Mouse (Mus musculus): ENCODE measurements around the gene Amz2. TPM values are rescaled to one million over a fixed set of nuclear protein-coding genes. Genes with fewer than 3 reads are reported as not detected.
A peak's percentile ranks its signal among the peaks of the same experiment; 100 is the strongest.

The Amz2 gene
- total and polyA plus RNA-seq, 3 experiments, result 17.3 to 127 (median 114) TPM

DNA sequence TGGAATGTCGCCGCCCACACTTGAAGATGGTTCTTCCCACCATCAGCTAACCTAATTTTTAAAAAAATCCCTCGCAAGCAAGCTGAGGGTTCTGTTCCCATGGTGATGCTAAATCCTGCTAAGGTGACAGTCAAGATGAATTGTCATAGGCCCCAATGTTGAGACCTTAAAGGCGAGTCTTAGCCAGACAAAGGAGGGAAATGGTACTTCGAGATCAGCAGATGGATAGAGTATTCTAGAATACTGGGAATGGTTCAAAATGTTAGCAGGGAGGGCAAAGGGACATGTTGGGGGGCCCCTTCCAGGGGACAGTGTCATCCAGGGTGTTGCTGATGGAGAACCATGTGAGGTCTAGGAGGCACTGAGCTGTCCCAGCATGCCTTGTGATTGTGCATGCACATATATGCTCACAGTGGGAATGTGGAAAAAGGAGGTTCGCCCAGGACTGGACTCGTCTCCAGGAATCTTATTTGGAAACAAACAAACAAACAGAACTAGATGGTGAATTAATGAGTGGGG is 70.8 kb downstream of the Amz2 start:
- Histone ChIP-seq H3K4me1 (ENCODE audit: insufficient read depth, low read depth, low read length) (peaks cover 84% of the 10 kb centered on the region), H3K9me3 (replicated peaks) (no peaks in the 10 kb centered on the region), H3K4me3 (ENCODE audit: low read depth, low read length) (peak overlapping the region; percentile 67; the same call in 1 of the 2 replicates), H3K27me3 (ENCODE audit: insufficient read depth, low read length) (no peaks in the 10 kb centered on the region), H3K36me3 (replicated peaks) (peaks cover 22% of the 10 kb centered on the region)
- TF ChIP-seq CTCF (IDR thresholded peaks at IDR 0.05; ENCODE audit: low read depth, low read length), result no peak
- no peak for TF ChIP-seq POLR2AphosphoS5 (IDR thresholded peaks at IDR 0.05; ENCODE audit: insufficient replicate concordance, low read depth, low read length)
- no peak for TF ChIP-seq GATA1 (IDR thresholded peaks at IDR 0.05; ENCODE audit: borderline replicate concordance, low read length)
- no peak for TF ChIP-seq GATA2 (IDR thresholded peaks at IDR 0.05; ENCODE audit: borderline replicate concordance, low read depth, low read length)
- TF ChIP-seq TAL1 (conservative IDR thresholded peaks at IDR 0.05; ENCODE audit: low read depth, low read length), result no peak
- ATAC-seq (ENCODE audit: extremely low read depth, insufficient number of reproducible peaks, low FRiP score, poor library complexity, severe bottlenecking) (no peak), DNase-seq (ENCODE audit: low spot score) (no peak)

GRCm38 (mm10) chr11:109496996-109497714 is 71.4 kb downstream of the Amz2 start:
- Histone ChIP-seq H3K36me3 (replicated peaks) (peaks cover 18% of the 10 kb centered on the region), H3K27me3 (ENCODE audit: insufficient read depth, low read length) (no peaks in the 10 kb centered on the region), H3K4me1 (ENCODE audit: insufficient read depth, low read depth, low read length) (peaks cover 84% of the 10 kb centered on the region), H3K4me3 (ENCODE audit: low read depth, low read length) (peak overlapping the region; percentile 67; the same call in 1 of the 2 replicates), H3K9me3 (replicated peaks) (no peaks in the 10 kb centered on the region)
- ATAC-seq (ENCODE audit: extremely low read depth, insufficient number of reproducible peaks, low FRiP score, poor library complexity, severe bottlenecking) (no peak), DNase-seq (ENCODE audit: low spot score) (peak; percentile 19)
- TF ChIP-seq GATA2 (IDR thresholded peaks at IDR 0.05; ENCODE audit: borderline replicate concordance, low read depth, low read length), result no peak
- TF ChIP-seq POLR2AphosphoS5 (IDR thresholded peaks at IDR 0.05; ENCODE audit: insufficient replicate concordance, low read depth, low read length), result no peak
- TF ChIP-seq CTCF (IDR thresholded peaks at IDR 0.05; ENCODE audit: low read depth, low read length), result no peak

DNA sequence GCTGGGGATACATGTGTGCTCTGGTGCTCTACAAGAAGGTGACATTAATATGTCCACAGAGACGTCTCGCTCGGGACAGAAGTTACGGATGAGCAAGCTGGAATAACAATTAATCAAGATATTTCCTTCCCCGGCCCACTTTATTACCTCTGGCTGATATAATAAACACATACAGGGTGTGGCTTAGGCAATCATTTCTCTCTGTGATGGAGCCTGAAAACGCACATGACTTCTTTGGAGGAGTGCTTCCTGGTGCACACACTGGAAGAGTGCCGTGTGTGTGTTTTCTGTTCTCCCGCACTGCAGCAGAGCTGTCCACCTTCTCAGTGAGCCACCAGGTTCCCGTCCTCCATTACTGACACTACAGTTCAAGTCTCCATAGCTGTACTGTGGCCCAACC is 72.2 kb downstream of the Amz2 start:
- no peak for ATAC-seq (ENCODE audit: extremely low read depth, insufficient number of reproducible peaks, low FRiP score, poor library complexity, severe bottlenecking)
- TF ChIP-seq TAL1 (conservative IDR thresholded peaks at IDR 0.05; ENCODE audit: low read depth, low read length), result no peak
- no peak for TF ChIP-seq GATA1 (IDR thresholded peaks at IDR 0.05; ENCODE audit: borderline replicate concordance, low read length)
- TF ChIP-seq POLR2AphosphoS5 (IDR thresholded peaks at IDR 0.05; ENCODE audit: insufficient replicate concordance, low read depth, low read length), result no peak
- no peak for TF ChIP-seq GATA2 (IDR thresholded peaks at IDR 0.05; ENCODE audit: borderline replicate concordance, low read depth, low read length)
- no peak for TF ChIP-seq CTCF (IDR thresholded peaks at IDR 0.05; ENCODE audit: low read depth, low read length)
- Histone ChIP-seq H3K36me3 (replicated peaks) (peaks cover 16% of the 10 kb centered on the region), H3K4me1 (ENCODE audit: insufficient read depth, low read depth, low read length) (peaks cover 84% of the 10 kb centered on the region), H3K4me3 (ENCODE audit: low read depth, low read length) (no peak overlapping the region; the same call in 1 of the 2 replicates), H3K27me3 (ENCODE audit: insufficient read depth, low read length) (no peaks in the 10 kb centered on the region), H3K9me3 (replicated peaks) (no peaks in the 10 kb centered on the region)
- no peak for DNase-seq (ENCODE audit: low spot score)

DNA sequence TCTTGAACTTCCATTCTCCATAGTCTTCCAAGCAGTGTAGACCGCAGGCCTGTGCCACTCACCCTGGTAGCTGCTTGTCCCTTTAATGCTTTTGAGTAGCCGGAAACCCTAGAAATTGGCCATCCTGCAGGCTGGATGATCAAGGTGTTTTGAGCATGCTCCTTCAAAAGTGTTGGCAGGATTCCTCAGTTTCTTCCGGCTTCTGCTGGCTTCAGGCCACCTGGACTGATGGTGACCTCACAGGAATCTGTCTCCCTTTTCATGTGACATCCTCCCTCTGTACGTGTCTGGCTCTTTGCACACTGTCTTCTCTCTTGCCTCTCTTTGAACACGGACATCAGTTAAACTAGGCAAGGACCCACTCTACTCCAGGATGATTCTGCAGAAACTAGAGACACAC is 74.5 kb downstream of the Amz2 start:
- Histone ChIP-seq H3K4me3 (ENCODE audit: low read depth, low read length) (no peak overlapping the region), H3K4me1 (ENCODE audit: insufficient read depth, low read depth, low read length) (peaks cover 72% of the 10 kb centered on the region), H3K9me3 (replicated peaks) (no peaks in the 10 kb centered on the region), H3K27me3 (ENCODE audit: insufficient read depth, low read length) (no peaks in the 10 kb centered on the region), H3K36me3 (replicated peaks) (peaks cover 13% of the 10 kb centered on the region)
- ATAC-seq (ENCODE audit: extremely low read depth, insufficient number of reproducible peaks, low FRiP score, poor library complexity, severe bottlenecking) (no peak), DNase-seq (ENCODE audit: low spot score) (no peak)
- no peak for TF ChIP-seq GATA2 (IDR thresholded peaks at IDR 0.05; ENCODE audit: borderline replicate concordance, low read depth, low read length)
- TF ChIP-seq POLR2AphosphoS5 (IDR thresholded peaks at IDR 0.05; ENCODE audit: insufficient replicate concordance, low read depth, low read length), result no peak
- no peak for TF ChIP-seq GATA1 (IDR thresholded peaks at IDR 0.05; ENCODE audit: borderline replicate concordance, low read length)
- TF ChIP-seq CTCF (IDR thresholded peaks at IDR 0.05; ENCODE audit: low read depth, low read length), result no peak
- TF ChIP-seq TAL1 (conservative IDR thresholded peaks at IDR 0.05; ENCODE audit: low read depth, low read length), result no peak

Other genes starting within 250 kb of the Amz2 start
- gene Rgs9, start 127.8 kb upstream of the Amz2 start, total RNA-seq (2014; fragmentation: Nextera tagmentation), result not detected in 2 replicates
- gene Rgs9, start 127.8 kb upstream of the Amz2 start, total RNA-seq (2017), result 0.06 and 0.22 TPM in 2 replicates
- gene Rgs9, start 127.8 kb upstream of the Amz2 start, polyA plus RNA-seq (2012), result not detected in 2 replicates
- 93.2 and 98.1 TPM in 2 replicates for gene Gna13, start 63.1 kb upstream of the Amz2 start, total RNA-seq (2014; fragmentation: Nextera tagmentation)
- 80.4 and 87.2 TPM in 2 replicates for gene Gna13, start 63.1 kb upstream of the Amz2 start, total RNA-seq (2017)
- 29.6 and 43.3 TPM in 2 replicates for gene Gna13, start 63.1 kb upstream of the Amz2 start, polyA plus RNA-seq (2012)
- gene 9930022D16Rik, start 12.0 kb upstream of the Amz2 start, total RNA-seq (2014; fragmentation: Nextera tagmentation), result 0.63 TPM in 1 of 2 replicates, not detected in the other
- 0.44 and 0.52 TPM in 2 replicates for gene 9930022D16Rik, start 12.0 kb upstream of the Amz2 start, total RNA-seq (2017)
- not detected in 2 replicates for gene 9930022D16Rik, start 12.0 kb upstream of the Amz2 start, polyA plus RNA-seq (2012)
- 6.1 and 8.8 TPM in 2 replicates for gene Arsg, start 47.4 kb downstream of the Amz2 start, total RNA-seq (2014; fragmentation: Nextera tagmentation)
- 2.0 and 3.3 TPM in 2 replicates for gene Arsg, start 47.4 kb downstream of the Amz2 start, total RNA-seq (2017)
- 0.58 and 1.0 TPM in 2 replicates for gene Arsg, start 47.4 kb downstream of the Amz2 start, polyA plus RNA-seq (2012)
- gene Slc16a6, start 47.7 kb downstream of the Amz2 start, total RNA-seq (2014; fragmentation: Nextera tagmentation), result 95.0 and 101 TPM in 2 replicates
- gene Slc16a6, start 47.7 kb downstream of the Amz2 start, total RNA-seq (2017), result 18.9 and 20.4 TPM in 2 replicates
- 32.4 and 37.1 TPM in 2 replicates for gene Slc16a6, start 47.7 kb downstream of the Amz2 start, polyA plus RNA-seq (2012)
- 14.0 and 15.0 TPM in 2 replicates for gene Wipi1, start 186.0 kb downstream of the Amz2 start, total RNA-seq (2014; fragmentation: Nextera tagmentation)
- 4.8 and 5.0 TPM in 2 replicates for gene Wipi1, start 186.0 kb downstream of the Amz2 start, total RNA-seq (2017)
- 12.6 and 15.4 TPM in 2 replicates for gene Wipi1, start 186.0 kb downstream of the Amz2 start, polyA plus RNA-seq (2012)
- gene Prkar1a, start 223.5 kb downstream of the Amz2 start, total RNA-seq (2014; fragmentation: Nextera tagmentation), result 116 and 134 TPM in 2 replicates
- 83.6 and 85.6 TPM in 2 replicates for gene Prkar1a, start 223.5 kb downstream of the Amz2 start, total RNA-seq (2017)
- 74.6 and 74.8 TPM in 2 replicates for gene Prkar1a, start 223.5 kb downstream of the Amz2 start, polyA plus RNA-seq (2012)